Mouse (Mus musculus) neural tube, embryonic 13.5 days (tissue): ENCODE data around the gene Kif23. TPM values are rescaled to one million over a fixed set of nuclear protein-coding genes. Genes with fewer than 3 reads are reported as not detected.

Experiments
- ATAC-seq: fragments of 200-750 bp; cut with Nextera tagmentation; 2 replicates; pipeline ENCODE4 v1.8.0; 2017; ENCODE audit warnings: low read depth, mild to moderate bottlenecking, moderate TSS enrichment, moderate library complexity
- H3K27ac ChIP-seq: fragments of 300-500 bp; sonication (generic); replicated peaks from 2 replicates; pipeline ENCODE4 v1.5.1; 2015; ENCODE audit warnings: moderate library complexity, mild to moderate bottlenecking, inconsistent platforms
- H3K27me3 ChIP-seq: fragments of 300-500 bp; sonication (generic); 2 replicates; pipeline ENCODE4 v1.6.1; 2015; ENCODE audit warnings: mild to moderate bottlenecking, inconsistent platforms
- H3K36me3 ChIP-seq: fragments of 300-500 bp; sonication (generic); 2 replicates; pipeline ENCODE4 v1.6.1; 2015; ENCODE audit warnings: mild to moderate bottlenecking, inconsistent platforms
- H3K4me1 ChIP-seq: fragments of 300-500 bp; sonication (generic); replicated peaks from 2 replicates; pipeline ENCODE4 v1.6.1; 2015; ENCODE audit warnings: inconsistent platforms
- H3K4me2 ChIP-seq: fragments of 300-500 bp; sonication (generic); 2 replicates; pipeline ENCODE4 v1.6.1; 2015; ENCODE audit warnings: inconsistent platforms, mild to moderate bottlenecking, moderate library complexity
- H3K4me3 ChIP-seq: fragments of 300-500 bp; sonication (generic); 2 replicates; pipeline ENCODE4 v1.5.1; 2015; ENCODE audit warnings: mild to moderate bottlenecking, inconsistent platforms
- H3K9ac ChIP-seq: fragments of 300-500 bp; sonication (generic); 2 replicates; pipeline ENCODE4 v1.6.1; 2015; ENCODE audit warnings: moderate library complexity, mild to moderate bottlenecking, inconsistent platforms
- H3K9me3 ChIP-seq: fragments of 300-500 bp; sonication (generic); 2 replicates; pipeline ENCODE4 v1.6.1; 2016; ENCODE audit warnings: inconsistent platforms
- WGBS: fragments of 180-500 bp; shearing (Covaris S2); methylation state at CpG from one replicate; pipeline ENCODE4 v1.1.7; 2015; 5-methylcytosine and 5-hydroxymethylcytosine counted together
- polyA plus RNA-seq: library from polyadenylated mRNA; unstranded; fragments of >200 nt; fragmentation: Nextera tagmentation; extraction: Ambion mirVana; gene quantifications from 2 replicates; pipeline ENCODE4 v1.2.1, GENCODE M21; 2015

The Kif23 gene
- polyA plus RNA-seq, 1 experiment from 2014 or later: 19.7 TPM

DNA sequence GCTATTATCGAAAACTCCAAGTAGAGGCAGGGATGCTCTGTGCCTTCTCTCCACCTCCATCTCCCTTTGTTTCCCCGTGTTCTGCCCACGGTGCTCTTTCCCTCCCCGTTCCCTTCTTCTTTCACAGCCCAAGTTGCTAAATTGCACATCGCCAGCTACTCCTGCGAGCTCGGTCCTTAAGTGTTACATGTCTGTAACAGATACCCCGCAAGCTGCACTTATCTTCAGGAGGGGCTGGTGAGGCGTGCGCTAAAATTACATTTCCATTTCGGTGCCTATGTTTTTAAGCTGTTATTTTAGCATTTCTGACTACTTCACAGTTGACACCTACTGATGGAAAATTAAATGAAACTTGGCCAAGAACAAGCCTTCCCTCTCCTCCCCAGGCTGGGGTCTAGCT lies 78.9 kb downstream of the Kif23 start:
- H3K36me3 ChIP-seq: no peaks in the 10 kb centered on the region
- 0 out of 2 replicates have a peak, but pooled peaks cover 4% of the 10 kb centered on the region for H3K9me3 ChIP-seq
- no peak for ATAC-seq
- H3K4me3 ChIP-seq: no peak overlapping the region
- H3K4me2 ChIP-seq: no peak overlapping the region
- H3K27me3 ChIP-seq: no peaks in the 10 kb centered on the region
- H3K4me1 ChIP-seq: peaks cover 21% of the 10 kb centered on the region
- H3K27ac ChIP-seq: no peak overlapping the region
- no peak overlapping the region for H3K9ac ChIP-seq
- 78% methylated on average over 11 of the region's 11 CpGs for WGBS

Other genes starting within 250 kb of the Kif23 start
- 975 and 981 TPM in 2 replicates for gene Rplp1, start 32.2 kb downstream of the Kif23 start, polyA plus RNA-seq
- gene Paqr5, start 80.1 kb upstream of the Kif23 start, polyA plus RNA-seq: 0.10 and 0.18 TPM in 2 replicates
- 17.3 and 20.7 TPM in 2 replicates for gene Glce, start 175.9 kb upstream of the Kif23 start, polyA plus RNA-seq